Mouse (Mus musculus) central nervous system, embryonic 11.5 days (tissue): ENCODE measurements around the gene Ear14. TPM values are rescaled to one million over a fixed set of nuclear protein-coding genes. Genes with fewer than 3 reads are reported as not detected.

Source experiments
- polyA plus RNA-seq: library from polyadenylated mRNA; depleted of rRNA; stranded (reverse); fragments of >200 nt; gene quantifications from 2 replicates; pipeline ENCODE4 v1.2.3, GENCODE M21; 2012; rRNA removed

The Ear14 gene
- not detected in 2 replicates for polyA plus RNA-seq

DNA sequence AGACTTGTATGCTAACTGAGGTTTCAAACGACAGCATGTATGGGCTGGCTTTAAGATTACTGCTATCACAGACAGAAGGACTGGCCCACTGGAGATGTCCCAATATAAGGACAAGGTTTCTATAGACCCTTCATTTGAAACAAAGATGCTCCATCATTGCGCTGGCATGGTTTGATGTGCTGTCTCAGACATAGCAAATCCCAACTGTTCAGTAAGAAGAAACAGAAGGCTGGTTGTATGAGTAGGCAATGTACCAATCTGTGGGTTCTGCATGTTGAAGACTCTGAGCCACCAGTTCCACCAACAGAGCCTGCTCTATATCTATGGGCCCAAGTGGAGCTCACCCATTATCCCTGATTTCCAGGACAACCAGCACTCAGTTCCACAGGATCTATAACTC lies at the start of gene Ear14:
TSS of gene Ear14 (plus strand) at position 277 of the 400 bp plus-strand sequence.

DNA sequence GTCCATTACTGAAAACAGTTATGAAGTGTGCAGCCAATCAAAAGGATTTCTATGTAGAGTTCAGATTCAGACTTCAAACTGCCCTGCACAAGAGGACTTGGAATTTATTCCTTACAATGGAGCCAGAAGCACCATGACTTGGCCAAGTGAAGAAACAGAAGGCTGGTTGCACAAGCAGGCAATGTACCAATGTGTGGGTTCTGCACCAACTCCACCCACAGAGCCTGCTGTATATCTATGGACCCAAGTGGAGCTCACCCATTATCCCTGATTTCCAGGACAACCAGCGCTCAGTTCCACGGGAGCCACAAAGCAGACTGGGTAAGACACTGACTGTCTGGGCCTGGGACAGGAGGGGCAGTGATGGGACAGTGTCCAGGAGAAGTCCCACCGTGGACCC lies 41.2 kb upstream of the Ear14 start, which contains the start of gene Rnase2b:
TSS of gene Rnase2b (plus strand) at position 285 of the 400 bp plus-strand sequence.

DNA sequence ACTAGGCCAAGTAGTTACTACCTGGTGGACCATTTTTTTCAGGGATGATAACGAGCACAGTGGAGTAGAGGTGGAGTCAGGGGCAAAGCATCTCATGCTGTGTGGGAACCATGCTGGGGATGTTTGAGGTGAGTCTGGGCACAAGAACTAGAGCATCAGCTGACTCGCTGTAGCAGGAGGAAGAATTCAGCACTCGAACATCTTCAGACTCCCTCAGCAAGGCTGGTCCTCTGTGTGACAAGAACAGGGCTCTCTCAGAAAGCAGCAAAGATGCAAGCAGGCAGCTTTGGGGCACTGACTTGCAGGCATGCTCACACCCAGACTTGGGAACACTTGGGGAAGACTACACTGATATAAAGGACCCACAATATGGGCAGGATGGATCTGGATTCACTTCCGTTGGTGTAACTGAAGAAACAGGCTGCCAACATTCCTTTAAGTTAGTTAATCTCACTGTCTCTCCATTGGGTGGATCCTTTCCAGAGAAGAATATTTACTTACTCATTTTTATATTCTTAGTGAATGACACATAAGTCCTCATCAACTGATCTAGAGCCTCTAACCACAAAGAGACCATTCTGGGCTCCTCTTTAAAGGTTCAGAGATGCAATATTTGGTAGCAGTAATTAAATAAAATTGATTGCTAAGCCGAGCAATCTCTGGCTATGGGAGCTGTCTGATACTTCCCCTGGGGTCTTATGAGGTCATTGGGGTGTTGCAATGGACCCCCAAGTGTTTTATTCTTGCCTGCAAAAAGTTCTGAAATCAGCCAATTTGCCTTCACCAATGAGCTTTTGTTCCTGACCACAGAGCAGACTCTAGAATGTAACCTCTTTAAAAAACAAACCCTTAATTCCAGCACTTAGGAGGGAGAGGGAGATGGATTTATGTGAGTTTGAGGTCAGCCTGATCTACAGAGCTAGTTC lies 3.8 kb upstream of the Ear14 start, which contains the start of gene Ang2:
TSS of gene Ang2 (minus strand) at position 51 of the 926 bp plus-strand sequence.

Other genes starting within 250 kb of the Ear14 start
- 0.55 and 0.57 TPM in 2 replicates for gene Pnp2, start 247.4 kb upstream of the Ear14 start, polyA plus RNA-seq
- gene Rnase10, start 195.6 kb upstream of the Ear14 start, polyA plus RNA-seq: 0.04 TPM in 1 of 2 replicates, not detected in the other
- not detected in 2 replicates for gene Rnase9, start 161.5 kb upstream of the Ear14 start, polyA plus RNA-seq
- not detected in 2 replicates for gene Rnase11, start 153.2 kb upstream of the Ear14 start, polyA plus RNA-seq
- 0.14 and 0.47 TPM in 2 replicates for gene Rnase12, start 145.7 kb upstream of the Ear14 start, polyA plus RNA-seq
- gene Olfr750, start 129.0 kb upstream of the Ear14 start, polyA plus RNA-seq: not detected in 2 replicates
- gene Rnase4, start 112.3 kb upstream of the Ear14 start, polyA plus RNA-seq: 8.4 and 16.1 TPM in 2 replicates
- gene Ang, start 112.2 kb upstream of the Ear14 start, polyA plus RNA-seq: 4.2 and 5.2 TPM in 2 replicates
- 0.04 TPM in 1 of 2 replicates, not detected in the other for gene Eddm3b, start 89.0 kb upstream of the Ear14 start, polyA plus RNA-seq
- 0.16 and 0.19 TPM in 2 replicates for gene Rnase6, start 79.5 kb upstream of the Ear14 start, polyA plus RNA-seq
- gene Rnase1, start 56.6 kb upstream of the Ear14 start, polyA plus RNA-seq: 0.05 and 0.10 TPM in 2 replicates
- not detected in 2 replicates for gene Rnase2b, start 41.1 kb upstream of the Ear14 start, polyA plus RNA-seq
- not detected in 2 replicates for gene Ang2, start 4.2 kb upstream of the Ear14 start, polyA plus RNA-seq
- not detected in 2 replicates for gene Rnase2a, start 52.7 kb downstream of the Ear14 start, polyA plus RNA-seq
- gene Gm7247, start 158.4 kb downstream of the Ear14 start, polyA plus RNA-seq: not detected in 2 replicates
- not detected in 2 replicates for gene Vmn2r88, start 207.4 kb downstream of the Ear14 start, polyA plus RNA-seq
- not detected in 2 replicates for gene Vmn2r89, start 248.5 kb downstream of the Ear14 start, polyA plus RNA-seq